Mouse (Mus musculus) spleen, postnatal 36 days (tissue): ENCODE data around the gene Slc16a6.

Experiments used
- DNase-seq, 2 experiments: peaks; one replicate each; pipeline ENCODE4 v3.0.0; 2022; ENCODE audit warnings: low spot score in 2 of 2, mixed read lengths in 1 of 2

Slc16a6 gene

GRCm38 (mm10) chr11:109416709-109417420, 56.5 kb downstream of the Slc16a6 start:
- no peak for DNase-seq

DNA sequence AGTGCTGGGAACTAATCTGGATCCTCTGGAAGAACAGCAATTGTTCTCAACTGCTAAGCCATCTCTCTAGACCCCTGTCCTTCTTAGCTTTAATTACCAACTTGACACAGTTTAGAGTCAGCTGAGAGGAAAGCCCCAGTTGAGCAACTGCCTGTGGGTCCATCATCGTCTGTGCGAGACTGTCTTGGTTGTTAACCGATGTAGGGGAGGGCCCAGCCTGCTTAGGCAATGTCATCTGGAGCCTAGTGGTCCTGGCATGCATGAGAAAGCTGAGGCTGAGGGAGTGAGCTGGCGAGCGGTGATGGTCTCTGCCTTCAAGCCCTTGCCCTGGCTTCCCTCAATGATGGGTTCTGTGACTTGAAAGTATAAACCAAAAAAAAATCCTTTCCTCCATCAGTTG, 58.6 kb downstream of the Slc16a6 start:
- DNase-seq, result no peak

DNA sequence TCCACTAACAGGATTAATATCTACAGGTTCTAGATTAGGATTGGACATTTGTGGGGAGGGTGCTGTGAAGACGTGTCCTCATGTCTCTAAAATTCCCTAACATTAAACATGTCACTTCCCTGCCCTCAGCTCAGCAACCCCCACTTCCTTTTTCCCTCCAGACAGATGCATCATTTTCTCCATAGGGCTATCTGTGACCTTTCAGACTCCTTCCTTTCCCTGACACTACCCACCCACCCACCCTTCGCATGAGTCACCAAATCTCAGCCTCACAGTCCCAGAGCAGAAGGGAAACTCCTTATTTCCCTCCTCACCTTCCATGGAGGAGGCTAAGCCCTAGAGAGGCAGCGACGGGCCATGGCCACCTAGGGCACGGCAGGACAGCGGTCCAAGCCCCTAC, 59.8 kb downstream of the Slc16a6 start, which contains the start of gene 9930022D16Rik:
Gene 9930022D16Rik, plus strand, starts transcription at position 301 of the 400 bp plus-strand sequence.
- DNase-seq, result no peak

- no peak for DNase-seq
These were observed 63.0 kb downstream of the Slc16a6 start for GRCm38 (mm10) chr11:109410197-109410980.

- no peak for DNase-seq
These were observed 67.0 kb downstream of the Slc16a6 start for GRCm38 (mm10) chr11:109406431-109406830.
